ENCODE assay signal across 9 mouse cellular contexts in genomic region chr1:91248970-91249369, GRCm38 (mm10). TPM values are rescaled to one million over a fixed set of nuclear protein-coding genes. Genes with fewer than 3 reads are reported as not detected.
DNase-seq lines count a peak whose midpoint lies in the region; ATAC-seq and TF ChIP-seq lines count a peak whose summit lies in the region.
"Had no signal": no experiment of that assay in that cellular context is flagged by ENCODE, and none has a peak within 500 bp of the region (broad histone marks: within the 10 kb centered on the region; RNA-seq: fewer than 3 reads in every experiment).

No protein-coding gene starts in this region.

- no peaks in the 10 kb centered on the region for H3K27me3 ChIP-seq in lung, embryonic 14.5 days (ENCODE audit: insufficient read depth, low read length)
- H3K27me3 ChIP-seq in intestine, embryonic 16.5 days (replicated peaks; ENCODE audit: control insufficient read depth, insufficient read depth, low read length): no peaks in the 10 kb centered on the region
- no peaks in the 10 kb centered on the region for H3K27me3 ChIP-seq in myocyte (ENCODE audit: control insufficient read depth, insufficient read depth, insufficient read length)

- no peaks in the 10 kb centered on the region for H3K36me3 ChIP-seq in lung, embryonic 14.5 days (ENCODE audit: insufficient read depth)
- no peaks in the 10 kb centered on the region for H3K36me3 ChIP-seq in intestine, embryonic 16.5 days (ENCODE audit: control insufficient read depth, insufficient read depth, low read length)
- H3K36me3 ChIP-seq in myocyte (ENCODE audit: control insufficient read depth, insufficient read depth): no peaks in the 10 kb centered on the region

- intact Hi-C loops in gastrocnemius, postnatal 14 days (cut with DNase I; ENCODE audit: low total_unique reads): no loop called here

- H3K4me2 ChIP-seq in lung, embryonic 14.5 days: peak overlapping the region; percentile 73
- peak overlapping the region; percentile 82; the same call in 1 of the 2 replicates for H3K4me2 ChIP-seq in intestine, embryonic 16.5 days (ENCODE audit: low read depth, low read length)
- H3K4me2 ChIP-seq in myocyte (ENCODE audit: low read depth): peak overlapping the region; percentile 89

- H3K9ac ChIP-seq in lung, embryonic 14.5 days: no peak overlapping the region
- H3K9ac ChIP-seq in intestine, embryonic 16.5 days (ENCODE audit: low read depth, low read length): no peak overlapping the region

- TF ChIP-seq POLR2A in cortical plate, adult 2 months (IDR thresholded peaks at IDR 0.05; ENCODE audit: extremely low read depth, insufficient read depth, low read length): no peak
- TF ChIP-seq POLR2A in myocyte (IDR thresholded peaks at IDR 0.05; ENCODE audit: insufficient read length, low read depth): no peak

- ATAC-seq in lung, embryonic 14.5 days (ENCODE audit: insufficient read depth): no peak
- no peak for ATAC-seq in intestine, embryonic 16.5 days

- 0 out of 2 replicates have a peak, but pooled peaks cover 9% of the 10 kb centered on the region for H3K4me1 ChIP-seq in lung, embryonic 14.5 days (ENCODE audit: insufficient read depth)
- H3K4me1 ChIP-seq in cortical plate, adult 2 months (ENCODE audit: control insufficient read depth, insufficient read depth, low read length): peaks cover 7% of the 10 kb centered on the region
- peaks cover 25% of the 10 kb centered on the region for H3K4me1 ChIP-seq in intestine, embryonic 16.5 days (ENCODE audit: control insufficient read depth, insufficient read depth, low read length)

- no peak overlapping the region for H3K4me3 ChIP-seq in lung, embryonic 14.5 days (ENCODE audit: low read depth, low read length)
- H3K4me3 ChIP-seq in cortical plate, adult 2 months (ENCODE audit: insufficient read depth, low read length): peak overlapping the region; percentile 40; the same call in 1 of the 2 replicates
- H3K4me3 ChIP-seq in intestine, embryonic 16.5 days (ENCODE audit: low read length): no peak overlapping the region
- H3K4me3 ChIP-seq in myocyte: peak overlapping the region; percentile 68

- no peak overlapping the region for H3ac ChIP-seq in myocyte (ENCODE audit: control insufficient read depth, insufficient read length)

- DNase-seq in lung, embryonic 14.5 days: no peak
- DNase-seq in lung, postnatal 4 days: no peak
- DNase-seq in gastrocnemius, postnatal 14 days: no peak
- no peak for DNase-seq in spleen, adult 18-20 months
- DNase-seq in ovary, postnatal 14 days (ENCODE audit: low spot score): no peak
- DNase-seq: lung, adult 2 months had no signal

- WGBS in lung, embryonic 14.5 days: 42% methylated on average over 4 of the region's 4 CpGs
- 50% methylated on average over 4 of the region's 4 CpGs for WGBS in intestine, embryonic 16.5 days

- no peak overlapping the region for H3K27ac ChIP-seq in lung, embryonic 14.5 days (ENCODE audit: low read depth)
- H3K27ac ChIP-seq in cortical plate, adult 2 months (ENCODE audit: insufficient read depth, low read length): no peak overlapping the region
- 0 out of 2 replicates have a peak overlapping the region, but pooled peaks have one; percentile 45 for H3K27ac ChIP-seq in intestine, embryonic 16.5 days (ENCODE audit: low read length)

- H3K79me2 ChIP-seq in myocyte (ENCODE audit: control insufficient read depth, insufficient read depth): peaks cover 43% of the 10 kb centered on the region

- H3K9me3 ChIP-seq in lung, embryonic 14.5 days (ENCODE audit: low read depth, low read length): no peaks in the 10 kb centered on the region
- no peaks in the 10 kb centered on the region for H3K9me3 ChIP-seq in intestine, embryonic 16.5 days (ENCODE audit: control insufficient read depth, low read length)

- TF ChIP-seq CTCF in lung, embryonic 14.5 days (IDR thresholded peaks at IDR 0.05; ENCODE audit: low read depth): no peak
- no peak for TF ChIP-seq CTCF in cortical plate, adult 2 months (IDR thresholded peaks at IDR 0.05; ENCODE audit: extremely low read depth, insufficient read depth, low read length)

TF ChIP-seq in myocyte, 11 proteins besides CTCF, POLR2A, EP300 and RAD21:
- TF ChIP-seq TCF12 (IDR thresholded peaks at IDR 0.05; ENCODE audit: insufficient read depth, poor library complexity, severe bottlenecking): no peak
- no peak for TF ChIP-seq POLR2AphosphoS2 (IDR thresholded peaks at IDR 0.05; ENCODE audit: insufficient read length, low read depth)
- TF ChIP-seq E2F4 (IDR thresholded peaks at IDR 0.05; ENCODE audit: insufficient read depth): no peak
- TF ChIP-seq TCF3 (IDR thresholded peaks at IDR 0.05; ENCODE audit: insufficient read length, low read depth): no peak
- TF ChIP-seq REST (IDR thresholded peaks at IDR 0.05; ENCODE audit: insufficient read depth, insufficient read length): no peak
- no peak for TF ChIP-seq USF1 (IDR thresholded peaks at IDR 0.05; ENCODE audit: low read depth)
- TF ChIP-seq SRF (IDR thresholded peaks at IDR 0.05; ENCODE audit: control insufficient read depth, insufficient read length, low read depth): no peak

RNA-seq across cellular contexts. Expression of gene Ube2f, which starts 1.1 kb away (rescaled TPM):
- 77.9 and 78.0 TPM in 2 replicates for polyA plus RNA-seq in lung, embryonic 14.5 days (2014; fragmentation: Nextera tagmentation; extraction: Ambion mirVana)
- polyA plus RNA-seq in cortical plate, adult 2 months (2012; rRNA removed): 60.0 and 65.7 TPM in 2 replicates
- polyA plus RNA-seq in intestine, embryonic 16.5 days (2015; fragmentation: Nextera tagmentation; extraction: Ambion mirVana): 58.5 and 68.8 TPM in 2 replicates
- 70.3 TPM for polyA plus RNA-seq in myocyte (2012; fragmentation: generic; extraction: Trizol)
- total RNA-seq in gastrocnemius, postnatal 14 days (2021): 10 to 100 TPM; 55.9 to 59.7 TPM

RNA-seq across cellular contexts. Expression of gene Scly, which starts 49.2 kb away (rescaled TPM):
- polyA plus RNA-seq in lung, embryonic 14.5 days (2014; fragmentation: Nextera tagmentation; extraction: Ambion mirVana): 11.8 and 12.3 TPM in 2 replicates
- polyA plus RNA-seq in cortical plate, adult 2 months (2012; rRNA removed): 18.4 and 20.6 TPM in 2 replicates
- polyA plus RNA-seq in intestine, embryonic 16.5 days (2015; fragmentation: Nextera tagmentation; extraction: Ambion mirVana): 27.4 and 28.6 TPM in 2 replicates
- 21.9 TPM for polyA plus RNA-seq in myocyte (2012; fragmentation: generic; extraction: Trizol)
- 10 to 100 TPM in 1 of 2 experiments, 1 to 10 TPM in 1; 9.5 to 10.2 TPM for total RNA-seq in gastrocnemius, postnatal 14 days (2021)

Comparison
In these comparisons a context has a peak if more than half of its experiments do, and no peak if none do; other contexts are left out.
1. H3K4me3 ChIP-seq: peak in cortical plate, adult 2 months (single experiment) and myocyte (single experiment); none in lung, embryonic 14.5 days (single experiment) and intestine, embryonic 16.5 days (single experiment).
2. Peak in every context shown above with its lines, with median percentiles within 50 percentile points of each other: H3K4me2 ChIP-seq.